Mouse (Mus musculus) left cerebral cortex, adult 2 months (tissue): ENCODE measurements around the gene Gramd4. TPM values are rescaled to one million over a fixed set of nuclear protein-coding genes. Genes with fewer than 3 reads are reported as not detected.

Experiments used
- DNase-seq, 2 experiments: peaks; one replicate each; pipeline ENCODE4 v3.0.0; 2021 to 2022; ENCODE audit warnings: low spot score in 2 of 2, mixed read lengths in 1 of 2; ENCODE audit errors: extremely low spot score in 1 of 2
- H3K27ac ChIP-seq: fragments of 200-600 bp; 2 replicates; pipeline ENCODE4 v1.8.1; 2022
- H3K4me3 ChIP-seq: fragments of 200-600 bp; 2 replicates; pipeline ENCODE4 v1.8.1; 2022
- CTCF ChIP-seq: fragments of 200-600 bp; IDR thresholded peaks from 2 replicates; pipeline ENCODE4 v1.8.1; 2022; ENCODE audit warnings: antibody characterized with exemption, mild to moderate bottlenecking, moderate library complexity
- intact Hi-C: fragments of 180-260 bp; cut with DNase I; formaldehyde crosslinking; loops from one replicate; pipeline ENCODE4 v1.15.1; 2025
- total RNA-seq, 2 experiments: library from RNA; stranded (reverse); gene quantifications; 2 replicates each; pipeline ENCODE4 v1.2.3; 2021

The Gramd4 gene
- total RNA-seq, 2 experiments from 2014 or later: 46.2 to 51.7 TPM

DNA sequence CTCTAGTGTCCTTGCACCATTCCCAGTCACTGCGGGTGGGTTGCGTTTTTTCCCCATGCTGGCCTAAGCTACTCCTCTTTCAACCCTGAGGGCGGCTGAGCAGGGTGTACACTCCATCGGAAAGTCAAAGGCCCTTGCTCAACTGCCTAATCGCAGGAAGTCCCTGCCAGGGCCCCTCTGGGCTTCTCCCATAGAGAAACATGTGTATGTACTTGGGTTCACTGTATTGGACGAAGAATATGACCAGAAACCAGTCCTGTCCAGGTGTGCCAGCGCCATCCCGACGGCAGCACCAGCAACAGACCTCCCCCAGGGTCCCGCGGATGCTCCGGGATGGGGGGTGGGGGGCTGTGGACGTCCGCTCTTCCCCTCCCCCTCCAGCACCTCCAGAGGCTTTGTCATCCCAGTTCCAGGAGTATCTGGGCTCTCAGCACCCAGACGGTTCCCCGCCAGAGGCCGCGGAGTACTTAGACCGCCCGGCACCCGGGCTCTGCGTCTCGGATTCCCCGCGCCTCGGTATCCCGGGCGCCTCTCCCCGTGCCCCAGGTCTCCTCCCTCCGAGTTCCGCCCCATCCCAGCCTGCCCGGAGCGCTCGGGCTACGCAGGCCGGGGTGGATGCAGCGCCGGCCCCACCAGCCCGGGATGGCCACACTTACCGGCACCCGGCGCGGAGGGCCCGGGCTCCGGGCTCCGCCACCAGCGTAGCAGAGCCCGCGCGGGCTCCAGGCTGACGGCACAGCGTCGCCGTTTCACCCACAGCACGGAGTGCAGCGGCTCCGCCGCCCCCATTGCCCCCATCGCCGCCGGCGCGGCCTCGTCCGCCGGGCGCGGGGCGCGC lies 127.6 kb downstream of the Gramd4 start:
- intact Hi-C loops: loop anchor here (1.0 kb wide), 1 partner anchor 29 kb away; the partner anchor contains the start of gene Tbc1d22a
- peak overlapping the region; percentile 100 for H3K27ac ChIP-seq
- no peak for TF ChIP-seq CTCF
- peak overlapping the region; percentile 73 for H3K4me3 ChIP-seq
- DNase-seq: peak; percentile 33 to 41

DNA sequence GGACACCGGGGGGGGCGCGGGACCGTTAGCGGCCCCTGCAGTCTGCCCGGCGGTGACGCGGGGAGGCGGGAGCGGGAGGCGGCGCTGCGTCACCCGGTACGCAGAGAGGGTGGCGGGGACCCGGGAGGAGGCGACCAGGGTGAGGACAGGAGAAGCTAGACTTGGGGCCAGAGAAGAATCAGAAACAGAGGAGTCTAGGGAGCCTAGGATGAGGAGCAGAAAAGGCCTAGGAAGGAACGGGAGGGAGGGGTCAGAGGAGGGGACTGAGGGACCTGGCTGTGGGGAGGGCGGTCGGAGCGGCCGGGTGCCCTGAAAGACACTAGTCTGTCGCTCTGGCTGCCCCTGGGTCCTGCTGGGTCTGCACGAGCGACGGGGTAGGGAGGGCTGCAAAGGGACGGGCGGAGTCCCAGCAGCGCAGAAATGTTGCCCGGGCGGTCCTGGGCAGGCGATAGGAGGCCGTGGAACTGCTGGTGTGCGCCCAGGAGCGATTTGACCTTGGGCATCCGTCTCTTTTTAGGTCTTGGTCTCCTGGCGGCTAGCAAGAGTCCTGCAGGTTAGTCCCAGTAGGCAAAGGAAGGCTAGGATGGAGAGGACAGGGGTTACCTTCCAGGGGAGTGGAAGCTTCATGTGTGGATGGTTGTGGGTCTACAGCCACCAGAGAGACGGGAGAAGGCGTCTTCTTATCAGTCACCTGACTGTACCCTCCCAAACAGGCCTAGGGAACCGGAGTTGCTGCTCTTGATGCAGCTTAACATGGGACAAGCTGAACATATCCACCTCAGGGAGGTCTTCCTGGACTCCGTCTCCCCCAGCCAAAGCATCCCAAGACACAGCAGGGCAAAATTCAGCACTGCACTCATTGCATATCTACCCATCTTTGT lies 128.4 kb downstream of the Gramd4 start, which contains the start of gene Cerk:
Cerk (minus strand) TSS at position 453 of the 881 bp plus-strand sequence.
- Histone ChIP-seq H3K27ac (peak within 1 kb of the TSS; percentile 100), H3K4me3 (peak within 1 kb of the TSS; percentile 73)
- intact Hi-C loops: loop anchor here (1.0 kb wide), 1 partner anchor 28 kb away; the partner anchor contains the start of gene Tbc1d22a
- TF ChIP-seq CTCF: peak; percentile 44
- DNase-seq: peak; percentile 86 to 90

DNA sequence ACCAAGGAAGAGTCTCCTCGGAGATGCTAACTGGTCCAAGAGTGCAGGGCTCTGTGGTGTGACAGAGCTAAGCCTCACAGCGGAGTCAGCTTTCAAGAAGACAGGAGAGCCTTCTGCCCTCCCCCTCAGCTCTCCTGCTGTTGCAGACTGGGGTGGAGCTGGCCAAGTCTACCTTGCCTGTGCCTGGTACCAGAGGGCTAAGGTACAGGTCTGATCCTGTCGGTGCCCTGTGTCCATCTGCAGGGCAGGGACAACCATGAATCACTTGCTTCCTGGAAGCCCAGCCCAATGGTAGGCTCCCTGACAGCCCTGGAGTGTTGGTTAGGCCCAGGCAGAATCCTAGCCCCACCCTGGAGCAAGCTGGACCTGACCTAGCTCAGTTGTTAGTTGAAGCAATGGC lies 129.2 kb downstream of the Gramd4 start:
- Histone ChIP-seq H3K4me3 (peak overlapping the region; percentile 73), H3K27ac (peak overlapping the region; percentile 100)
- intact Hi-C loops: no loop called here
- no peak for TF ChIP-seq CTCF
- no peak for DNase-seq

Other genes with a start within 250 kb of the Gramd4 start
- gene Cdpf1, start 246.0 kb upstream of the Gramd4 start, total RNA-seq: 10 to 100 TPM; 21.1 to 21.3 TPM
- 1 to 10 TPM in 1 of 2 experiments, under 1 TPM in 1; 0.82 to 1.2 TPM for gene Pkdrej, start 236.0 kb upstream of the Gramd4 start, total RNA-seq
- gene Ttc38, start 225.4 kb upstream of the Gramd4 start, total RNA-seq: 1 to 10 TPM; 5.0 to 5.2 TPM
- gene Gtse1, start 197.9 kb upstream of the Gramd4 start, total RNA-seq: under 1 TPM; 0.25 to 0.33 TPM
- gene Trmu, start 178.4 kb upstream of the Gramd4 start, total RNA-seq: 10 to 100 TPM; 29.9 to 33.8 TPM
- gene Celsr1, start 23.9 kb upstream of the Gramd4 start, total RNA-seq: 1 to 10 TPM; 3.7 to 4.6 TPM
- 10 to 100 TPM; 57.9 to 59.0 TPM for gene Cerk, start 128.4 kb downstream of the Gramd4 start, total RNA-seq
- gene Tbc1d22a, start 156.8 kb downstream of the Gramd4 start, total RNA-seq: 10 to 100 TPM; 32.8 to 34.3 TPM